Mouse (Mus musculus): Measurements from ENCODE around the gene AU040320.

DNA sequence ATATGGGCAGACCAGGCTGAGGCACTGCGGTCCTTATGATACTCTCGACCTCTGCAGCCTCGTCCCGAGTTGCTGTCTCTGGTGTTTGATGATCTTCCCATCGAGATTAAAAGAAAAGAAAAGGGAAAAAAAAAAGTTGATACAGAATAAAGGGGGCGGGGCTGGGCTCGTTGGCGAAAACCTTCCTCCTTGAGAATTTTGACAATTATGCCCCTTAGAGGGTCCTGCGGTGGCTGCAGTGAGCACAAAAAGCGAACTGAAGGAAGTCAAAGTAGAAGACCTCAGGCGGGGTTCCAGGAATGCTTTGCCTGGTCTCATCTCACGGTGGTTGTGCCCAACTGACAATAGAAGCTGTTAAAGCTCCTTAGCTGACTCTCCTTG, 877 bp downstream of the AU040320 start:
- TF ChIP-seq POLR2A (IDR thresholded peaks at IDR 0.05; ENCODE audit: low read depth, low read length) (no peak), CTCF (conservative IDR thresholded peaks at IDR 0.05; ENCODE audit: insufficient read depth, insufficient read length, low read depth, low read length) (no peak)
